Mouse (Mus musculus) kidney, postnatal 14 days (tissue): ENCODE measurements around the gene Dmc1.

Source experiments
- DNase-seq: peaks from one replicate; pipeline ENCODE4 v3.0.0; 2022; ENCODE audit warnings: mixed read lengths

The Dmc1 gene

DNA sequence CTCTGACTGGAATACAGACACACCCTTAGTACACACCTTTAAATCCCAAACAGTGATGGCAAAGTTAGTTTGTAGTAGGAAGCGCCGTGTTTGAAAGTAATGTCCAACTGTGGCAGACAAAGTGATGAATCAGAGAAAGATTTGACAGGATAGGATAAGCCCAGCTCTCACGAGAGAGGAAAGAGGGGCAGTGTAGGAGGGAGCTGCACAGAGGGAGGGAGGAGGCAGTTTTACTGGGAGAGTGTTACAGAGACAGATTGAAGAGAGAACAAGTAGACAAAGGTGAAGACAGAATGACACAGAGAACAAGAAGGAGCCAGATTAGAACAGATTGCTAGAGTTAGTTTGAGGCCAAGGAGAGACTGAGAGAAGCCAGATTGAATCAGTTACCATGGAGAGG lies 45.3 kb downstream of the Dmc1 start:
- DNase-seq = no peak

GRCm38 (mm10) chr15:79552566-79552965 lies 52.3 kb downstream of the Dmc1 start:
- DNase-seq = no peak

DNA sequence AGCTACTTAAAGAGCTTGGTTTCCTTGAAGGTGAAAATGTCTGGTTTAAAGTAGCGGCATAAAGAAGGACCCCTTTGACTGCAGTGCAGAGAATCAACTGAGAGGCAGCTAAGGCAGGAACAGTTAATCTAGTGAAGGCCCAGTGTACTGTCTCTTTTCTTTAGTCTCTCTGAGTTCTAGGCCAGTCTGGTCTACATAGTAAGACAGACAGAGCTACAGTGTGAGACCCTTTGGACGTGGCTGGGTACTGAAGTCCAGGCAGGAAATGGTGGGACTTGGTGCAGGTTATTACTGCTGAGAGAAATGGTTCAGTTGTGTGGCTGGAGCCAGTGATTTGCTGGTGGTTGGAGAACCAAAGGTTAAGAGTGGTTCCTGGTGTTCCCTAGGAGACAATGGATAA lies 56.7 kb downstream of the Dmc1 start:
- DNase-seq = no peak

- no peak for DNase-seq
Observed at GRCm38 (mm10) chr15:79547289-79547820, 57.6 kb downstream of the Dmc1 start.

- peak; percentile 98 for DNase-seq
Observed at GRCm38 (mm10) chr15:79546410-79547288, 58.3 kb downstream of the Dmc1 start, which contains the start of gene Ddx17. Ddx17 (minus strand) TSS chr15:79546741.

DNA sequence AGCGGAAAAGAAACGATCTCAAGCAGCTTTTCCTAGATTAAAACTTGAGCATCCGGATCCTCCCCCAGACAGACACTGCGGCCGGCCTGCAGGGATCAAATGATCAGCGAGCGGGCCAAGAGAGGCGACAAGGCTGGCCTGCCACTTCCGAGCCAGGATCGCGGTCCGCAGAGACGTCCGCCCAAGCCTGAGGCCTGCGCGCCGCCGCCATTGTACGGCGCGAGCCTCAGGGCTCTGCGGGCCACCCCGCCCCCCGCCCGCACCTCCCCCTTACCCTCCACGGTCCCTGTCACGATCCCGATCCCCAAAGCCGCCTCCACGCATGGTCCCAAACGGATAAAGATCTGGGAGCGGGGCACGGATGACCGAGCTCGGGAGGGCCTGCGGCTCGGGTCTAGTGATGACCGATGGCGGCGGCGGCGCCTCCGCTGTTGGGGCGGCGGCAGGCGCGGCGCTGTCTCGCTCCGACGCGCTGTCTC lies 58.9 kb downstream of the Dmc1 start:
- DNase-seq = peak; percentile 87

- DNase-seq = no peak
Observed at GRCm38 (mm10) chr15:79545496-79545895, 59.4 kb downstream of the Dmc1 start.

DNA sequence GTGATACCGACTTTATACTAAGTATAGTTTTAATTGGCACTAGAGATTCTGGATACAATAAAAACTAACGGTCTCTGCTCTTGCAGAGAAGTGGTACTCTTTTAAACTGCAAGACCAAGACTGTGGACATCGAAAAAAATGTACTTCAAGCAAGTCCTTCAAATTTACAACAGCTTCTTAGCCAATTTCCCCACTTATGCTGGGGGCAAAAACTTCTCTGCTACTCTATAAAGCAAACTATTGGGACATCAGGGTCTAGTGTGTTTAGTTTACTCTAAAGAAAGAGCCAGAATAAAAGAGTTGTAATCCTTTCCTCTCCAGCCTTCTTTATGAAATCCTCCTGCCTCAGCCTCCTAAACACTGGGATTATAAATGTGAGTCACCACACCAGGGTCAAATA lies 60.9 kb downstream of the Dmc1 start:
- no peak for DNase-seq

DNA sequence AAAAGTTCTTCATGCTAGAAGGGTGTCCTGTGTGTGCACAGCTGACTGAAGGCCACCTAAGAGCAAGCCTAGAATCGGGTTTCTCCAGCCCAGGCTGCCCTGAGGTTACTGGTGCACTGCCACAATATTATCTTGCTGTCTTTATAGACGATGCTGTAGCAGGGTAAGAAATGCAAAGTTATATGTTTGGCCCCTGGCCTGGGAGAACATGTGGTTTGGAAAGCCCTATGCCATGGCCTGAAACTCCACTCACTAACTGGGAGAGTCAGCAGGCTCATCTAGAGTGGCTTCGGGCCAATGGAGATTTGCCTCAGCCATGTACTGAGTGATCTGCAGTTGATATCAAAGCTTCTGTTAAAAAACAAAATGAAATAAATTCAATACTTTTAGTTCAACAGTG lies 71.1 kb downstream of the Dmc1 start:
- no peak for DNase-seq

DNA sequence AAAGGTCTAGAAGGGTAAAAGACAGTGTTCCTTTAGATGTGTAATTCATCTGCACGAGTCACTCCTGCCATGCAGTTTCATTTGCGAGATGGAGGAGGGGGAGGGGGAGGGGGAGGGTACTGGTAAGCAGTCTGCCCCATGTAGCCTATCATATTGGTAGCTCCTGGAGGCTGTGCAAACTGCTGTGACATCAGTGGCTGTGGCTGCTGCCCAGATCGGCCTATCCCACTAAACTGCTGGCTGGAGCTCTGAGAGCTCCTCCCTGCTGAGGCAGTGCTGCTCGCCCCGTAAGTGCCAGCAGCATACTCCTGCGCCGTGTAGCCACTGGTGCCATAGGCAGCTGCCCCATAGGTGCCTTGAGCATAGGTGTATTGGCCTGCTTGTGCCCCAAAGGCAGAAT lies 75.0 kb downstream of the Dmc1 start:
- no peak for DNase-seq

DNA sequence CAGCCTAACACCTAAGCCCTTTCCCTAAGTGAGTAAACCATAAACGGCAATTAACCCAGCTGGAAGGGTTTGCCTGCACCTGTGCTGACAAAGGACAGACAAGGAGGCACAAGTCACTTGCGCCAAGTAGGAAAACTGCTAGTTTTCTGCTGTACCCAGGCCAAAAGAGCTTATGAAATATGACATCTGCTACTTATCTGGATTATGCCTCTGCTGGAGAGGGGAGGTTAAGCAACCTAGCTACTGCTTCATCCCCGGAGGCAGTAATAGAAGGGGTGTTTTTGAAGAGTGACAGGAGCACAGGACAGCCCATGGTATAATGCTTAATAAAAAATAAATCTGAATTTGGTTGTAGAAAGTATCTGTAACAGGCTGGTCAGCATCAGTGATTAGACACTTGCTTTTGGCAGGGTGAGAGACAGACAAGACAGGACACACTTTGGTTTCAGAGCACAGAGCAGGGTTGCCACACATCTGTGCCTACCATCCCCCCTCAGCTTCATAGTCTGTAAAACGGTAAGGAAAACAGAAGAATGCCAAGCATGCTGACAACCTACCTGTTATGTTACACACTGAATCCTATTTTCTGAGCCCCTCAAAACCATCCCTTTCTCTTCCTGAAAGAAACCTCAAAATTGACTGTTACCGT lies 76.8 kb downstream of the Dmc1 start:
- DNase-seq = no peak

DNA sequence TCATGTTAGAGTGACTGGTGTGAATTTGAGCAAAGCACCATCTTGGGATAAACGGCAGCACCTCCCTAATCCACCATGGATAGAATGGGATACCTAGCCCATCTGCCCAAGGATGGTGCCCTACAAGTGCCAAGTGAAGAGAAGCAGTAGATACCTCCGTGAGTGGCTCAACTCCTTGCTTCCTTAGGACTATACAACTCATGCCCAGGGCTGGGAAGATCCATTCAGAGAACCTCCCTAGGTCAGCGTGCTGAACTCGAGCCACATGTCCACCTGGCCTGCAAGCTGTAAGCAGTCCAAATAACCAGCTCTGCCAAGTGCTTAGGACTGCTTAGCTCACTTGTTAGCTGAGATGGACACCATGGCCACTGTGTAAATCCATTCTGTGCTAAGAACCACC lies 77.7 kb downstream of the Dmc1 start:
- DNase-seq = no peak

GRCm38 (mm10) chr15:79525979-79526768 lies 78.7 kb downstream of the Dmc1 start:
- peak; percentile 41 for DNase-seq

DNA sequence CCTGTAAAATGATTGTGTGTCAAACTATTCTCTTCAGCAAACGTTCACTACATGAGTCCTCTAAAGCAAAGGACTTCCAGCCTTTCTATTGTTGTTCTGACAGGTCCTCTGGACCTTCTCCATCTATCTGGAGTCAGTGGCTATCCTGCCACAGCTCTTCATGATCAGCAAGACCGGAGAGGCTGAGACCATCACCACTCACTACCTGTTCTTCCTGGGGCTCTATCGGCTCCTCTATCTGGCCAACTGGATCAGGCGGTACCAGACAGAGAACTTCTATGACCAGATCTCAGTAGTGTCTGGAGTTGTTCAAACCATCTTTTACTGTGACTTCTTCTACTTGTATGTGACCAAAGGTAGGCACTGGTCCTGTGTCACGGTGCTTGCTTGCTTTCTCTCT lies 79.3 kb downstream of the Dmc1 start:
- no peak for DNase-seq

DNA sequence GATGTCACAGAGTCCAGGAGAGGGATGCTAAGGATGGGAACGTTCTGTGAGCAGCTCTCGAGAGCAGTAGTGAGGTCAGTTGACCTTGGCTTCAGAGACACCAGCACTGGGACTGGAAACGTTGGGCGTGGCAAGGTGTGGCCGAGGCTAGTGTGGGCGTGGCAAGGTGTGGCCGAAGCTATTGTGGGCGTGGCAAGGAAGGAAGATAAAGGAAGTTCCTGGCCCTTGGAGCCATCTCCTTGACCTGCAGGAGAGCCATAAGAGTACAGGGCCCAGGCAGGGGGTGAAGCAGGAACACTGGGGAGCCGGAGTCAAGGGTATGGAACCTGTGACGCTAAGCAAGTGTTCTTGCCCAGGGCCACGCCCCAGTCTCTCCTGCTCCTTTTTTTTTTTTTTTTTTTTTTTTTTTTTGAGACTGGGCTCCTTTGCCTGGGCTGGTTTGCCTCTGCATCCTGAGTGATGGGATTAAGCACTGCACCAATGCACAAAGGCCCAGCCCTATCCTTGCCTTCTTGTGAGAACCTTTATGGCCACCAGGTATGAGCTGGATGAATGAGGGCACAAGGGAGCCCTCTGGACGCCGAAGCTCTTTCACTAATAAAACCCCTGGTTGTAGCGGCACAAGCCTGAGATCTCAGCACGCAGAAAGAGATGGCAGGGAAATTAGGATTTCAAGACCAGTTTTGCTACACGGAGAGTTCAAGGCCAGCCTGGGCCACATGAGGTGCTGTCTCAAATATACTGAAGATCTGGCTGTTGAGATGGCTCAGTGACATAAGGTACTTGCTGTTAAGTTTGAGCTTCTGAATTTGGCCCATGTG lies 85.3 kb downstream of the Dmc1 start:
- no peak for DNase-seq

DNA sequence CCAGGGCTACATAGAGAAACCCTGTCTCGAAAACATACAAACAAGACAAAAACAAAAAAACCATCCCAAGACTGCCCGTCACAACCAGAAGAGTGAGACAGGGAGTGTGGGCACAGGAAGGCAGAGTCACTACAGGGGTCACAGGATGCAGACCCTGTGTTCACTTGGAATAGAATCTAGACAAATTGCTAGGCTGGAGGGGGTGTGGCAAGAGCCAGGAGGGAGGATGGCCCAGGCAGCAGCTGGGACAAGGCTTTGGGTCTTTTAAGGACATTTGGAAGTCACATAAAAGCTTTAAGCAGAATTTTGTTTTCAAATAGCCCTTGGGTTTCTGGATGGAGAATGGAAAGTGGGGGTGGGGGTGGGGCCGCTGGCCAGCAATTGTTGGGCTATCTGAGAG lies 86.3 kb downstream of the Dmc1 start:
- no peak for DNase-seq

- DNase-seq = no peak
Observed at GRCm38 (mm10) chr15:79517710-79518109, 87.2 kb downstream of the Dmc1 start.

DNA sequence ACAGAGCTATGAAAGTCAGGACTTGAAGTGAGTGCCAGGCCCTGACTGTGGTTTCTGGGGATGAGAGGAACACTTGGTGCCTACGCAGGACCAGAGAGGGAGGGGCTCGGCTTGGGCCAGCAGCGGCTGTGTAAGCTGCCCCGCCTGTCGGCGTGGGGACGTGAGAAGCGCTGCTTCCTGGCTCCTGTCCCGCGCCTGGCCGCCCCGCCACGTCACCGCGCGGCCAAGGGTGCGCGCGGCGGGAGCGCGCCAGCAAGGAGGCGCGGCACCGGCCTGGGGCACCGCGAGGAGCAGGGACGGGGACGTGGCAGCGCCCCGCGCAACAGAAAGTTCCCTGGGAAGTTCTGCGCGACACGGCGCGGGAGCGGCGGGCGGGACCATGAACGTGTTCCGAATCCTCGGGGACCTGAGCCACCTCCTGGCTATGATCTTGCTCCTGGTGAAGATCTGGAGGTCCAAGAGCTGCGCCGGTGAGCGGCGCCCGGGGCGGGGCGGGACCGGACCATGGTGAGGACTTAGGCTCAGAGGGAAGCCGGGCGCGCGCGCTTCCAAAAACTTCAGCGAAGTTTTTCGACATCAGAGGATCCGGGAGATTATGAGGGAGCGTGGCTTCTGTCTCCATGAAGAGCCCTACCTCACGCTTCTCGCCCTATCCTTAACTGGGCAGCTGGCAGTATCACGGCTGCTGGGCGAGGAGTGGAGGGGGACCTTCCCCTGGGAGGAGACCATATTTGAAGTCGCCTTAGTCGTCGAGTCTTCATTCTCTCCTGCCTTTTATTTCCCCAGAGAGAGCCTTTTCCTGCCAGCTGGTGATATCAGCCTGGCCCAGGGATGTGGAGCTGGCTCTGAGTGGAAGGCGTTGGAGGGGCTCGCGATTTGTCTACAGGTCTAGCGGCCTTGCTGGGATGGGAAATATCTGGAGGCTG lies 88.5 kb downstream of the Dmc1 start, which contains the start of gene Kdelr3:
TSS of gene Kdelr3 (plus strand) at position 241 of the 926 bp plus-strand sequence.
- peak; percentile 84 for DNase-seq

DNA sequence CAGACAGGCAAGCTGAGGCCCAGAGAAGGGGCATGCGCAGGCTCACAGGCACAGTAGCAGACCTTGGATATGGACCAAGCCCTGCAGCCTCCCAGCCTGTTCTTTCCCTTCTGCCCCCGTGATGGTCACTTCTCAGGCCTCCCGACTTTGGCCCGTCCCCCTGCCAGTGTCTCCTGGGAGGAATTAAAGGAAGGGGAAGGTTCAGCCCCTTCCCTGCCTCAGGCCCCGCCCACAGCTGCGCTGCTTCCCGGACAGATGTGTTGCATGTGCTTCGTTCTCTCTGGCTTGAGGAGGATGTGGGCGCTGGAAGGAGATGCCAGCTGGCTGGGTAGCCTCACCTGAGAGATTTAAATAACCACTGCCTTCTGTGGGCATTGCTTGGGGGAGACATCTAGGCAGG lies 91.0 kb downstream of the Dmc1 start:
- peak; percentile 65 for DNase-seq

DNA sequence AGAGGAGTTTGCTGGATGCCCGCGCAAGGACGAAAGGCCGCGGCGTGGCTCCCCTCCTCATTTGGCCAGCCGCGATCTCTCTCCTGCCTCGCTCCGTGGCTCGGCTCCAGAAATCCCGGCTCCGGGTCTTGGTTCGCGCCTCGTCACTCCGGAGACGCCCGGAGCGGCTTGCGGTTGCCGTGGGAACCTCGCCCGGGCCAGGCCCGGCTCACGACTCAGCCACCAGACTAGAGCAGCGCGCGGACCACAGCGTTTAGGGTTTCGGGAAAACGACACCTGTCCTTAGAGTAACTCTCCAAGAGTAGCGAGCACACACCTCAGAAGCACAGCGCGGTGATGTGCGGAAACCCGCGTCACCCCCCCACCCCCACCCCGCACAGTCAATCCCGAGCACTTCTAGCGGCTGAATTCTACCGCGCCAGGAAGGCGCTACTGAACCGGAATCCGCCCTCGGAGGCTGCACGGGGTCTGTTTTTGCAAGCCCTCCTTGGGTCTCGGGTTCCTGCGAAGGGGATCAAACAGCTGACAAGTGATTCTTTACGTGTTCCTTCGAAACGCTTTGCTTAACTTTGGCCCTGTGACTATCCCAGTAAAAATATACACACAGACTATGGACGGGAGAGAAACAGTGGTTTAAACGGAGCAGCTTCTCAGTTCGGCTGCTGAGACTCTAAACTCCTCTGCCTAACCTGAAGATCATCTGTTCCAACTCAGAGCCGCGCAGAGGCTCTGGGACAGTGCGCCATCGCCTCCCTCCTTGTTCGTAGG lies 93.2 kb downstream of the Dmc1 start:
- DNase-seq = peak; percentile 91
